Mouse (Mus musculus): ENCODE measurements around the gene Grb7. TPM values are rescaled to one million over a fixed set of nuclear protein-coding genes. Genes with fewer than 3 reads are reported as not detected.
A peak's percentile ranks its signal among the peaks of the same experiment; 100 is the strongest.

Grb7 gene
- 1 to 10 TPM; 2.2 to 2.3 TPM for total RNA-seq (2021)

DNA sequence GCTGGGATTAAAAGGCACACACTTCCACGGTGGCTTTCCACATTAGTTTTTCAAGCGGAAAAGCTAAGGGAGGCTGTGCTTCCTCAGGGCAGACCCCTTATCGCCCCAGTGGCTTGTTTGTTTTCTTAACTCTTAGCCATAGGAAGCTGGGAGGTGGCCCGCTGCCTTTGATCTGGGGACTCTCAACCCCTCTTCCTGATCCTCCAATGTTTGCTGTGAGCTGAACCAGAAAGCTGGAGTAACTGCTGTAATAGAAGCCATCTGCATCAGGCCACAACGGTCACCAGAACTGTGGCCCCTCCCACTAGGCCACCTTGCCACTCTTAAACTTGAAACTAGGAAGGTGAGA is at the start of gene Grb7:
Gene Grb7, plus strand, starts transcription at position 182 of the 349 bp plus-strand sequence.
- intact Hi-C loops (cut with DNase I), result no loop called here

DNA sequence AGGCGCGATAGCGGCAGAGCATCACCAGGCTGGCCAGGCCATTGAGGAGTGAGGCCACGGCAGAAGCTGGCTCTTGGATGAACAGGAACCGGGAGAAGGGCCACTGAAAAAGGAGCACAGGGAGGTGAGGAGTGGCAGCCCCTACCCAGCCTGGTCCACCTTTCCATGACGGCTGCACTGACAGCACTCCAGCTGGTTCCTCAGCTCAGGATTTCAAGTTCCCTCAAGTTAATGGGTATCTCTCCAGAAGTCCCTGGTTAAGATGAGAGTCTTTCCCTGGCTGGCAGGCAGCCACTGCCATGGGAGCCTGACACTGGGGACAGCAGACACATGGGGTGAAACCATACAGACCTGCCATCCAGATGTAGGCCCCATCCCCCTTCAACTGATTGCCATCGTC is 48.2 kb upstream of the Grb7 start:
- no peak for DNase-seq

More for the DNA sequence above, at the start of gene Grb7:
- DNase-seq, result no peak

DNA sequence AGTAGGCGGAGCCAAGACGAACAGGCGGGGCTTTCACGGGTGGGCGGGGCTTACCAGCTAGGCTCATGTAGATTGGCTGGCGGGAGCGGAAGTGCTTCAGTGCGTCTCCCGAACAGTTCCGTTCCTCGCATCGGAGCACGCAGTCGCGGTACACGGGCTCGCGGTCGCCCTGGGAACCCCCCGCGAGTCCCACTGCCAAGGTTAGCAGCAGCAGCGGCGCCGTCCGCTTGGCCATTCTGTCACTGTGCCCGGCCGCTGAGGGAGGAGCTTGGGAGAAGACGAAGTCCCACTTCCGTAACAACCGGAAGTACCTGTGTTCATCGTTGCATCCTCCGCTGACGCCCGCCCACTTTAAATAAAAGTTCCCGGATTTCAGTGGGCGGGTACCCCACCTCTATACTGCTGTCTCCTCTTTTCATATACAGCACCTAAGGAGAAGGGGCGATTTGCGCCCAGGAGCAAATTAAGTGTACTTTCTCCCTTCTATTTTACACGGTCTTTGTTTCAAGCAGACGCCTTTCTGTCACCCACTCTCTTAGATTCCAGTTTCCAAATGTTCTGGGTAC is 46.0 kb upstream of the Grb7 start, which contains the start of gene Pgap3:
Gene Pgap3, minus strand, starts transcription at position 330 of the 566 bp plus-strand sequence.
- intact Hi-C loops (cut with DNase I), result no loop called here

More for the DNA sequence above, 48.2 kb upstream of the Grb7 start:
- intact Hi-C loops (cut with DNase I), result no loop called here

DNA sequence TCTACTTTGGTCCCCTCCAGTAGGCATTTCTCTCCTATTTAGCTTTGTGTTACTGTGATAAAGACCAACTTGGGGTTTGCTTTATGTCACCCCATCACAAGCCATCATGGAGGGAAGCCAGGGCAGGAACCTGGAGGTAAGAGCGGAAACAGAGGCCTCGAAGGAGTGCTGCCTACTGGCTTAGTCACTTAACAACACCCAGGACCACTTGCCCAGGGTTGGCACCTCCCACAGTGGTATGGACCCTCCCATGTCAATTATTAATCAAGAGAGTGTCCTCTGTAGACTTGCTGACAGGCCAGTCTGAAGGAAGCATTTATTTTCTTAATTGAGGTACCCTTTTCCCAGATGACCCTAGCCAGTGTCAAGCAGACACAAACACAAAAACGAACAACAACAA is 45.4 kb upstream of the Grb7 start:
- intact Hi-C loops (cut with DNase I), result no loop called here

More for the DNA sequence above, 46.0 kb upstream of the Grb7 start, which contains the start of gene Pgap3:
- peak; percentile 92 for DNase-seq

DNA sequence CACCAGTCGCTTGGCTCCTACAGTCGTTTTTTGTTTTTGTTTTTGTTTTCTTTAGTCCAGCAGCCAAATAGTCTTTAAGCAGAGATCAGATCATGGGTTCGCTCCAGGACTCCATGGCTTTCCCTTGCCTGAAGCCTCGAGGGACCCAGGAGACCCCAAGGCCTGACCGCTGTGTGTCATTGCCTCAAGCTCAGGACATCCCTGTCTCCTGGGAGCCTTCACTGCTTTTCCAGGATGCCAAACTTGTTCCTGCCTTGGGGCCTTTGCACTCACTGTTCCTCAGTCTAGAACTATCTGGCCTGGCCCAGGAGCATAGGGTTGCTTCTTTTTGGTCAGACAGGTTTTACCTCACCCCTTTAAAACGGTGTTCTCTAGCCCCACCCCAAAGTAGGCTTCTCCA is 39.6 kb upstream of the Grb7 start:
- intact Hi-C loops (cut with DNase I), result no loop called here

More for the DNA sequence above, 45.4 kb upstream of the Grb7 start:
- DNase-seq, result no peak

DNA sequence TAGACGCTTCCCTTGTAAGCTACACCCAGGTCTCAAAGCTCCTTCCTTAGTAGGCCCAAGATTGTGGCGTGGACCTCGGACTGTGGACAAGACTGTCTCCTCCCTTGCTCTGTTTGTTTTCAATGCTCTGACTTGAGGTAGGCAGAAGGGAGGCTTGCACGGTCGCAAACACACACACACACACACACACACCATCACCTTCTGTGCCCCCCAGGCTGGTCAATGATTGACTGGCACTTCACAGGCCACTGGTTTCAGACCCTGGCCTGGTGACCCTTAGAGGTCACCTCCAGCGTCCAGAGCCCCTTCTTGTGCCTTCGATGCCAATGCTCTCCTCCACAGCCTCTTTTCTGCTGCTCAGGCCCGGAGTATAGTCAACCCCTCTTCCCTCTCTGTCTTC is 37.3 kb upstream of the Grb7 start:
- intact Hi-C loops (cut with DNase I), result no loop called here
- DNase-seq, result no peak

More for the DNA sequence above, 39.6 kb upstream of the Grb7 start:
- no peak for DNase-seq

DNA sequence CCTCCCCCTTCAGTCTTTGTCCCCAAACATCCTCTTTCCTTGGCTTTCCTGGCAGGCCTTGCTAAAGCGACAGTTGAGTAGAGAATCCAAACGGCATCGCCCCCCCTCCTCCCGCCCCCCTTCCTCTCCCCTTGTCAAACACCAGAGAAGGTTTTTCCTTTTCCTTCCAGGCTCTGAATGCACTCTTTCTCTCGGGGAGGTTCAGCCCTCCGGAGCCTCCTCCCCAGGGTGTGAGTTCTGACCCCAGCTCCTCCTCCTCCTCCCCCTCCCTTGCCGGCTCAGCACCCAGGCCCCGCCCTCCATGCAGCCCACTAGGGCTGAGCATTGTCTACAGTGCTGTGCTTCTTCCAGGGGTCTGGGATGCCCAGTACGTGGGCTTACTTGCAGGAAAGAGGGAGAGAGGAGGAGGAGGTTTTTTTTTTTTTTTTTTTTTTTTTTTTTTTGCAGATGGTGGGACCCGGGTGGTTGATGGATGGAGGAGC is 36.8 kb upstream of the Grb7 start:
- intact Hi-C loops (cut with DNase I), result no loop called here
- DNase-seq, result no peak

DNA sequence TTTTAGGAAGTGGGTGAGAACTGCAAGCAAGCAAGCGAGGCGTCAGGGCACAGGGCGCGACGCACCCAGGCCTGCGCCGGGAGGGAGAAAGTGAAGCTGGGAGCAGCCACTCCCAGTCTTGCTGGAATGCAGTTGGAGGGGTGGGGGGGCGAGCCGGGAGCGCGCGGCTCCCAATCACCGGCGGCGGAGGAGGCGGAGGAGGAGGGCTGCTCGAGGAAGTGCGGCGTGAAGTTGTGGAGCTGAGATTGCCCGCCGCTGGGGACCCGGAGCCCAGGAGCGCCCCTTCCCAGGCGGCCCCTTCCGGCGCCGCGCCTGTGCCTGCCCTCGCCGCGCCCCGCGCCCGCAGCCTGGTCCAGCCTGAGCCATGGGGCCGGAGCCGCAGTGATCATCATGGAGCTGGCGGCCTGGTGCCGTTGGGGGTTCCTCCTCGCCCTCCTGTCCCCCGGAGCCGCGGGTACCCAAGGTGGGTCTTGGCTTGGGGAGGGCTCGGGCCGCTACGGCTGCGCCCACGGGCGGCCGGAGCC is 33.9 kb upstream of the Grb7 start, which contains the start of gene Erbb2:
Gene Erbb2, plus strand, starts transcription at position 198 of the 524 bp plus-strand sequence.
- DNase-seq, result peak; percentile 62

DNA sequence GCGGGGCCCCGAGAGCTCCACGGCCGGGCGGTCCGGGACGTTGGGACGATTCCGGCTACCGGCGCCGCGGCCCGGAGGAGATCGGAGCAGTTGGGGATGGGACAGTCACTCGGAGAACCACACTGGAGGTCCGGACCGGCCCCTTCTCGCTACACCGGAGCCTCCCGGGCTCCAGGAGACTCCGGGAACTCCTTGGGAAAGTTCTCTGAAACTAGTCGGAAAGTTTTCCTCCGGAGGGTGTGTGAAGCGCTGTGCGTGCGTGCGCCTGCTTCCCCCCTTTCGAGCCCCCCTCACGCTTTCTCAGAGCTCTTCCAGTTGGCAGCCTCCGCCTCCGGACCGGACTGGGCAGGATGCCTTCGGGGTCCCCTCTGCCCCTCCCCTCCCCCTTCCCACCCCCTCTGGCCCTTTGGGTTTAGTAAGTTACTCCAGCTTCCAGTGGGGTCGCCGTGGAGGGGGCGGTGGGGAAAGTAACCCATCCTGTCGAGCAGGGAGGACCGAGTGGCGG is 33.3 kb upstream of the Grb7 start:
- DNase-seq, result peak; percentile 48
- intact Hi-C loops (cut with DNase I), result no loop called here

More for the DNA sequence above, 33.9 kb upstream of the Grb7 start, which contains the start of gene Erbb2:
- intact Hi-C loops (cut with DNase I), result no loop called here

DNA sequence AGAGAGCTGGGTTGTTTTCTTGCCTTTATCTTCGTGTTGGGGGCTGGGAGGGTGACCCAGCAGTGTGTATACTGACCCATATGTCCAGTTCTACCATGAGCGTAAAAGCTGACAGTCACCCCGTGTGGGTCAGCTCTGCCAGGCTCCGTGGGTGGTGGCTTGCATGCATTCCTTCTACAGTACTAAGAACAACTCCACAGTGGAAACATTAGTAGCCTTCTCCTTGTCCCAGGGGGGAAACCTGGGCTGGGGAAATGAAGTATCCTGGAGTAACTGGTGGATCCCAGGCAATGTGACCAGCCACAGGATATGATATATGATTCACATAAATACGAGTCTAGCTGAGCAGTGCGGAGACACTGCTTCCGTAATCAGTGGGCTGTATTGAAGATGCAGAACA is 32.5 kb upstream of the Grb7 start:
- intact Hi-C loops (cut with DNase I), result no loop called here

DNA sequence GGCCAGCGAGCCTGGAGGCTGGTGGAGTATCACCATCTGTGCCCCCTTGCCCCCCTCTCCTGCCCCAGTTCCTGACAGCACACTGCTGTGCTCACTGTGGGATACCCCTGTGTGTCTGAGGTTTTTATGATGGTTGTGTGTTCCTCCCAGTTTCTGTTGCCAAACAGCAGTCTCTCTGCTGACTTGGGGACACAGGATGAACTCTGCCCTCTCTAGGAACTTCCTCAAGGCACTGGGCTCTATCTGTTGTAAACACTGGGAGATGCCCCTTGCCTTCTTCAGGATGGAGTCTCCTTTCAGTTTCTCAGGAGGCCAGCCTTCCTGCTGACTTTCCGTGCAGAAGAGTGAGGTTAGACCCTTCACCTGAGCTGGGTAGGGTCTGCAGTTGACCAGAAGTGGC is 32.0 kb upstream of the Grb7 start:
- intact Hi-C loops (cut with DNase I), result no loop called here
- DNase-seq, result no peak

More for the DNA sequence above, 32.5 kb upstream of the Grb7 start:
- no peak for DNase-seq

DNA sequence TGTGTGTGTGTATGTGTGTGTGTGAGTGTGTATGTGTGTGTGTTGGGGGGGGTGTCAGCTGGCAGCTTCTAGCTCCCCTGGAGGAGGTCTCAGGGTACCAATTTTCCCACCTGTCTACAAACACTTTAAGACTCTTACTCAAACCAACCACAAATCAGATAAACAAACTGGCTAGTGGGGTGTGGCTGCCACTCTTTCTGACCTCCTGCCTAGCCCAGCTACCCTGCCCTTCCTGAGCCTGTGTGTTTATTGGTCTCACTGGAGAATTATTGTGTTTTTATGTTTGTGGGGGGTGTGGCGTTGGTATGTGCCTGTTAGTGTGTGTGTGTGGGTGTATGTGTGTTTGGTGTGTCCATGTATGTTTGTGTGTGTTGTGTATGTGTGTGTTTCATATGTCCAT is 29.1 kb upstream of the Grb7 start:
- intact Hi-C loops (cut with DNase I), result no loop called here
- no peak for DNase-seq

DNA sequence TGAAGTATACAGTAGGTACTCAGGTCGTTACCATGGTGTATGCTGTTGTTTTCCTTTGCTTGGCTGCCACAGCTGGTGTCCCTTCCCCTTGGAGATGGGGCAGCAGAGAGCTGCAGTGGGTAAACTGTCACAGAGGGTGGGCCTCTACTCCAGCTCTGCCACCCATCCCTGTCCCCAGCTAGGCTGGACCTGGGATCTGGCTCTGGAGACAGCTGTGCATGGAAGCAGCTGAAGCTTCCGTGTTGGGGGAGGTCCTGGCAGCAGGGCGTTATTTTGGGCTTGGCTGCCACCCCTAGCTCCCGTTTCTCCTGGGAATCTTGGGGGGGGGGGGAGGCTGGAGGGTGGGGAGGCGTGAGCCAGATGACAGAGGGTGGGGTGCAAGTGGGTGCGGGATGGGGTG is 27.9 kb upstream of the Grb7 start:
- intact Hi-C loops (cut with DNase I), result no loop called here
- no peak for DNase-seq

DNA sequence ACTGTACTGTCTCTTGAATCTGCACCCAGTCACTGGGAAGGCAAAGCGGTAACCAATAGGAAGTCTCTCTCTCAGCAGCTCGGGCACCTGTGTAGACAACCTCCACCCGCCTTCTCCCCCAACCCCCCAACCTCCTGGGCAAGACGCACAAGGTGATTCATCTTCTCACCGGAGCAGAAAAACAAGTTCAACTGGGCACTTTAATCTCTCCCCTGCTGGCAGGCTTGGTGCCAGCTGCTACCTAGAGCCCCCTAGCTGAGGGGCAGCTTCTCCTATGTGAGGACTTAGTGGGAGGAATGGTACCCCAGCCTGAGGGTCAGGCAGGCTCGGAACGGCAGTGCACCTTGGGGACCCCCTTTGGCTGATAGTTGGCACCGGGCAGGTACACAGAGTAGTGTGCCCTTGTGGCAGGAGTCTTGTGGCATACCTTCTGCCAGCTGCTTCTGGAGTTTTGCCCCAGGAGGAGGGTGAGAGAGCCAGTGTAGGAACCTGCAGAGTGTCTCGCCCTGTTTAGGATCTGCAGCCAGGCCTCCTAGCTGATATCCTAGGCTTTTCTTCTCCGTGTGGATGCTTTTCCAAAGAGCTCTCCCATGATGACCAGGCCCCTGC is 27.2 kb upstream of the Grb7 start:
- intact Hi-C loops (cut with DNase I), result no loop called here

DNA sequence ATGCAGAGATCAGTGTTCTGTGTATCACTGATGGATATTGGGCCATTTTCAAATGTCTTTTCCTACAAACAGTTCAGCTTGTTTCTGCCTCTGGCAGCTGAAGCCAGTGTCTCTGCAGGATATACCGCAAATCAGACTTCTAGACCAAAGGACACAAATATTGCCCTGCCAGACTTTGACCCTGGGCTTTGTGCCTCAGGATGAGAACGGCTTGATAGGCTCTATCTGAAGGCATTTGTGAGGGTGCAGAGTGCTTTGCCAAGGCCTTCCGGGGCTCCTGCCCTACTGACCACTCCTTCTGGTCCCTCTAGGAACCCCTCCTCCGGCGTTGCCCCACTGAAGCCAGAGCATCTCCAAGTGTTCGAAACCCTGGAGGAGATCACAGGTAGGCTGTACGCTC is 19.6 kb upstream of the Grb7 start:
- DNase-seq, result no peak
- intact Hi-C loops (cut with DNase I), result no loop called here

More for the DNA sequence above, 27.2 kb upstream of the Grb7 start:
- no peak for DNase-seq

DNA sequence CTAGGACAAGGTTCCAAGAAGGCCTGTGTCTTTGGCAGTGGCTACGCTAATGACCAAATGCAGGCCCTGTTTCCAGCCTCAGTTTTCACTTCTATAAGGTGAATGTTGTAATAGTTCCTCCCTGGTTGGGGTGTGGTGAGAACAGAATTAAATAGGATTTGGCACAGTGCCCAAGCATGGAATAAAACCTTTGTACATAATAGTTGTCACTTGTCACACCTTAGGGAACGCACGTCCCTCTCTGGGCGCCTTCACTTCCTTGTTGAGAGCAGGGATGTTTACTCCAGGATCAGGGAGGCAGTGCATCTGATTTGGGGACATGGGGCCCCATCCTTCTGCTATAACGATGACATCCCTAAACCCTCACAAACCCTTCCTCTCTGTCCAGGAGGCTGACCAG is 17.8 kb upstream of the Grb7 start:
- intact Hi-C loops (cut with DNase I), result no loop called here
- DNase-seq, result no peak

DNA sequence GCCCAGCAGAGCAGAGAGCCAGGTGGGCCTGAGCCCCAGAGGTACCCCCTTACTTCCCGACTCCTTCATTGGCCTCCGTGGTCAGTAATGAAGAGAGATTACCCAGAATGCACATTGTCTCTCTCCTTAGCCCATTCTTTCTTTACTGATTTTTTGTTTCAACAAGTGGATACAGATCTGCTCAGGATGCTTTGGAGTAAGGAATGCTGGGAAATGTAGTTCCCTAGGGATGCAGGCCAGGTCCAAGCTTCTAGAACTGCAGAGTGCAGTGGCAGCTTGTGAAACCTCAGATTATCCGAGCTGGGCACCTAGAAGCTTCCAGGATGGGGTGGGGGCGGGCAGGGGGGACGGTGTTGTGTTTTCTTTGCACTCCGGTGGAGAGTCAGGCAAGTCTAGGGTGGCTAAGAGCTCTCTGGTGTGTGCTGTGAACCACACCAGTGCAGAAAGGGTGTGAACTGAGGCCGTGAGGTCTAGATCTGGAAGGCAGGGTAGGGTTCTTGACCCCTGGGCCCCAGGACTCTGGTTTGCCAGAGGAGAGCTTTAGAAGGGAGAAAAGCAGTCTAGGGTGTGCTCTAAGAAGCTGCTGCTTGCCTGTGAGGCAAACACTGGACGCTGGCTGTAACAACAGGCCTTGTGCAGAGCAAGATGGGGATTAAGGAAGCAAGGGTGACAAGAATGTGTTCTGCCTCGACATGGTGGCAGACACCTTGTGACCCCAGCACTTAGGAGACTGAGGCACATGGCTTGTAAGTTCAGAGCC is 14.3 kb upstream of the Grb7 start:
- intact Hi-C loops (cut with DNase I), result no loop called here
- DNase-seq, result no peak

DNA sequence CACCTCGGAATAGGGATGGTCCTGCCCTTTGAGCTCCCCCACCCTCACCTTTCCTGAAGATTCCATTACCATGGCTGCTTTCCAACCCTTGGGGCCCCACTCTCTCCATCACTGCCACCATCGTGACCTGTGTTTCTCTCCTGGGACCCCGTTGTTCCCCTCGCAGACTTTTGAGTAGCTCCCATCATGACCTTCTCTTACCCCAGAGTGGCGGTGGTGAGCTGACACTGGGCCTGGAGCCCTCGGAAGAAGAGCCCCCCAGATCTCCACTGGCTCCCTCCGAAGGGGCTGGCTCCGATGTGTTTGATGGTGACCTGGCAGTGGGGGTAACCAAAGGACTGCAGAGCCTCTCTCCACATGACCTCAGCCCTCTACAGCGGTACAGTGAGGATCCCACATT is 10.5 kb upstream of the Grb7 start:
- intact Hi-C loops (cut with DNase I), result no loop called here
- DNase-seq, result no peak

DNA sequence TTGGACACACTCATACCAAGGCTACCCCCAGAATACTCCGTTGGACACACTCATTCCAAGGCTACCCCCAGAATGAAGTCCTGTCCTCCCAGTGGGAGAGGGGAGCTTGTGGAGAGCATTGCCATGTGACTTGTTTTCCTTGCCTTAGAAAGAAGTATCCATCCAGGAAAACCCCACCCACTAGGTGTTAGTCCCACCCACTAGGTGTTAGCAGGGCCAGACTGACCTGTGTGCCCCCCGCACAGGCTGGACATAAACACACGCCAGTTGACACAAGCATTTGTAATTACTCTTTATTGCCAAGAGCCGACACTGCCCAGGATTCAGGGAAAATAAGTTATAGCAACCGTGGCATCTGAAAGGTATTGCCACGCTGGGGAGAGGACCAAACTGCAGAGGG is 8.8 kb upstream of the Grb7 start:
- intact Hi-C loops (cut with DNase I), result no loop called here
- DNase-seq, result no peak

DNA sequence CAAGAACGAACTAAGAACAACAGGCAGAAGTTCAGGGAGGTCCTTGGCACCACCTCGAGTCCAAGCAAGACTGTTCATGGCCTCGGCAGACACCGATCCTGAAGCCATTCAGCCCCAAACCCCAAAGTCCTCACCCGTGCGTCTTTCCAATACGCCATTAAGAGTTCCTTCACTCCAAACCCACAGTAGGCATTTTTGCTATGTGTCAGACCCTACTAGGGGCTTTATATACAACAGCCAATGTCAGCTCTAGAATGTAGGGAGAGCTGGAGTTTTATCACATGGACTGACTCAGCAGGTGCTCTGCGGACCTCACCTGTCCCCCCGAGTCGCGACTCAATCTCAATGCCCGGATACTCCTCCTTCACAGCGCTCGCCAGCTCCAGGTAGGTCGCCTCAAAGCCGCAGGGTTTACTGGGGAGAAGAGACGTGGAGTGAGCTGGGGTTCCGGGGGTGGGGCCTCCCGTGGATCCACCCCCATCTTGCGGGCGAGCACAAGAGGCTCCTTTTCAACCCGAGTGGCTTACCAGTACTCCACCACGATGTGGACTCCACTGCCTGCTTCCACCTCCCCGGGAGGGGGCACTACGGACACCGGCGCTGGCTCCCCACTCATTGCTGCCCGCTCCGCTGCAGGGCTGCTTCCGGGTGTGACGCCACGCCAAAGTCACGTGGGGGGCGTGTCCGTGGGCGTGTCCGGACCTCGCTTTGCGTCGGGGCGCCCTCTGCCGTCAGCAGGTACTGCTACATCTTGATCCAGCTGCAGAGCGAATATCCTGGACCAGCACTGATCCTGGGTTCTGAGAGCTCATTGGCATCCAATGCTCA is 7.6 kb upstream of the Grb7 start, which contains the start of gene Mien1:
Gene Mien1, minus strand, starts transcription at position 661 of the 828 bp plus-strand sequence.
- intact Hi-C loops (cut with DNase I), result no loop called here
- DNase-seq, result peak; percentile 97

All from left cerebral cortex, postnatal 4 days (tissue).